Mouse (Mus musculus) c-Kit-positive CD71-negative TER-119-negative erythroid progenitor cells, embryonic 14.5 days (primary cell): ENCODE results near the gene Apobec4.
"Not testable (repeated sequence)": the region's sequence is repeated elsewhere in the genome, so short reads cannot be mapped to it uniquely, and the experiment has no call there.

Experiments
- DNase-seq: peaks from one replicate; pipeline ENCODE4 v3.0.0-alpha.2; 2013; ENCODE audit warnings: low read depth

Gene Apobec4

GRCm38 (mm10) chr1:152766804-152767748 lies 16.7 kb downstream of the Apobec4 start:
- no peak for DNase-seq

GRCm38 (mm10) chr1:152767749-152768488 lies 17.6 kb downstream of the Apobec4 start:
- DNase-seq, result peak; percentile 81

GRCm38 (mm10) chr1:152771016-152771415 lies 20.7 kb downstream of the Apobec4 start:
- no peak for DNase-seq

GRCm38 (mm10) chr1:152774601-152775000 lies 24.2 kb downstream of the Apobec4 start:
- not testable (repeated sequence) for DNase-seq

- DNase-seq, result peak; percentile 56
Observed at GRCm38 (mm10) chr1:152779071-152779737, 28.9 kb downstream of the Apobec4 start.

GRCm38 (mm10) chr1:152784620-152785019 lies 34.3 kb downstream of the Apobec4 start:
- no peak for DNase-seq

- DNase-seq, result not testable (repeated sequence)
Observed at GRCm38 (mm10) chr1:152785446-152785845, 35.1 kb downstream of the Apobec4 start.

GRCm38 (mm10) chr1:152786953-152787352 lies 36.6 kb downstream of the Apobec4 start:
- no peak for DNase-seq

- DNase-seq, result no peak
Observed at GRCm38 (mm10) chr1:152788121-152788660, 37.8 kb downstream of the Apobec4 start.

GRCm38 (mm10) chr1:152790254-152790653 lies 39.9 kb downstream of the Apobec4 start:
- no peak for DNase-seq

GRCm38 (mm10) chr1:152790821-152791220 lies 40.5 kb downstream of the Apobec4 start:
- DNase-seq, result no peak

- no peak for DNase-seq
Observed at GRCm38 (mm10) chr1:152791269-152791668, 40.9 kb downstream of the Apobec4 start.

GRCm38 (mm10) chr1:152792736-152793494 lies 42.6 kb downstream of the Apobec4 start:
- no peak for DNase-seq

GRCm38 (mm10) chr1:152793495-152794130 lies 43.3 kb downstream of the Apobec4 start:
- DNase-seq, result no peak

GRCm38 (mm10) chr1:152795688-152796255 lies 45.4 kb downstream of the Apobec4 start:
- no peak for DNase-seq

GRCm38 (mm10) chr1:152796683-152797263 lies 46.4 kb downstream of the Apobec4 start:
- DNase-seq, result no peak

GRCm38 (mm10) chr1:152798125-152798524 lies 47.8 kb downstream of the Apobec4 start:
- no peak for DNase-seq

GRCm38 (mm10) chr1:152799897-152800296 lies 49.5 kb downstream of the Apobec4 start, which contains the start of gene Ncf2:
Ncf2 (plus strand) TSS chr1:152800194.
- no peak for DNase-seq

- DNase-seq, result no peak
Observed at GRCm38 (mm10) chr1:152800633-152801176, 50.4 kb downstream of the Apobec4 start.

- DNase-seq, result no peak
Observed at GRCm38 (mm10) chr1:152804907-152805306, 54.6 kb downstream of the Apobec4 start.
